Mouse (Mus musculus) spleen, adult 2 months (tissue): ENCODE data around the gene Garnl3. TPM values are rescaled to one million over a fixed set of nuclear protein-coding genes. Genes with fewer than 3 reads are reported as not detected.
A peak's percentile ranks its signal among the peaks of the same experiment; 100 is the strongest.

Source experiments
- DNase-seq, 2 experiments: peaks; one replicate each; pipeline versions ENCODE4 v3.0.0 to v3.0.0-alpha.2; 2012 to 2021; ENCODE audit warnings: low spot score in 2 of 2, low read depth in 1 of 2
- H3K27ac ChIP-seq: fragments of 200-500 bp; 2 replicates; pipeline ENCODE4 v1.5.1; 2012; ENCODE audit warnings: low read length, inconsistent platforms; ENCODE audit not compliant: insufficient read depth
- H3K27me3 ChIP-seq: fragments of 200-500 bp; 2 replicates; pipeline ENCODE4 v1.6.1; 2012; ENCODE audit warnings: mild to moderate bottlenecking, moderate library complexity, low read length, inconsistent platforms; ENCODE audit not compliant: control insufficient read depth, insufficient read depth
- H3K36me3 ChIP-seq: fragments of 200-500 bp; 2 replicates; pipeline ENCODE4 v1.6.1; 2012; ENCODE audit warnings: mild to moderate bottlenecking, low read length, inconsistent platforms; ENCODE audit not compliant: control insufficient read depth, insufficient read depth
- H3K4me1 ChIP-seq: fragments of 200-500 bp; 2 replicates; pipeline ENCODE4 v1.6.1; 2011; ENCODE audit warnings: inconsistent platforms; ENCODE audit not compliant: control insufficient read depth, insufficient read depth, insufficient read length
- H3K4me3 ChIP-seq: fragments of 200-500 bp; 2 replicates; pipeline ENCODE4 v1.5.1; 2011; ENCODE audit warnings: mild to moderate bottlenecking, inconsistent platforms; ENCODE audit not compliant: insufficient read depth, insufficient read length; ENCODE audit errors: extremely low read depth
- CTCF ChIP-seq: fragments of 200-500 bp; IDR thresholded peaks from 2 replicates; pipeline ENCODE4 v1.5.1; 2011; ENCODE audit warnings: mild to moderate bottlenecking, inconsistent platforms; ENCODE audit not compliant: insufficient read depth, insufficient read length, insufficient replicate concordance; ENCODE audit errors: extremely low read depth
- POLR2A ChIP-seq: fragments of 200-500 bp; IDR thresholded peaks from 2 replicates; pipeline ENCODE4 v1.6.1; 2011; ENCODE audit warnings: low read depth, low read length, inconsistent platforms
- WGBS: fragments of 180-500 bp; shearing (Covaris S2); methylation state at CpG from one replicate; pipeline ENCODE4 v1.1.7; 2018; 5-methylcytosine and 5-hydroxymethylcytosine counted together
- polyA plus RNA-seq: library from polyadenylated mRNA; depleted of rRNA; stranded (reverse); fragments of >200 nt; gene quantifications from 2 replicates; pipeline ENCODE4 v1.2.3, GENCODE M21; 2012

Gene Garnl3
- polyA plus RNA-seq, 1 experiment: 1.9 TPM

- no peaks in the 10 kb centered on the region for H3K4me1 ChIP-seq
- H3K27ac ChIP-seq: no peak overlapping the region
- no peaks in the 10 kb centered on the region for H3K27me3 ChIP-seq
- no peak for TF ChIP-seq POLR2A
- no peak for TF ChIP-seq CTCF
- no peak for DNase-seq
- no peaks in the 10 kb centered on the region for H3K36me3 ChIP-seq
- 94% methylated on average over 5 of the region's 5 CpGs for WGBS
- no peak overlapping the region for H3K4me3 ChIP-seq
Measured at GRCm38 (mm10) chr2:33156283-33156781, 24.9 kb upstream of the Garnl3 start.

GRCm38 (mm10) chr2:33154751-33155372 is 23.4 kb upstream of the Garnl3 start:
- no peak for TF ChIP-seq POLR2A
- peak; percentile 75; the same call in 1 of the 2 replicates for TF ChIP-seq CTCF
- no peaks in the 10 kb centered on the region for H3K27me3 ChIP-seq
- H3K36me3 ChIP-seq: no peaks in the 10 kb centered on the region
- H3K27ac ChIP-seq: no peak overlapping the region
- no peaks in the 10 kb centered on the region for H3K4me1 ChIP-seq
- peak; percentile 17 to 47 for DNase-seq
- no peak overlapping the region for H3K4me3 ChIP-seq
- WGBS: 38% methylated on average over 5 of the region's 5 CpGs

- WGBS: 93% methylated on average over 4 of the region's 4 CpGs
- no peak overlapping the region for H3K27ac ChIP-seq
- no peak overlapping the region for H3K4me3 ChIP-seq
- no peak for DNase-seq
- TF ChIP-seq CTCF (no peak), POLR2A (no peak)
- H3K4me1 ChIP-seq: no peaks in the 10 kb centered on the region
- no peaks in the 10 kb centered on the region for H3K27me3 ChIP-seq
- no peaks in the 10 kb centered on the region for H3K36me3 ChIP-seq
Measured at GRCm38 (mm10) chr2:33146994-33147393, 15.5 kb upstream of the Garnl3 start.

DNA sequence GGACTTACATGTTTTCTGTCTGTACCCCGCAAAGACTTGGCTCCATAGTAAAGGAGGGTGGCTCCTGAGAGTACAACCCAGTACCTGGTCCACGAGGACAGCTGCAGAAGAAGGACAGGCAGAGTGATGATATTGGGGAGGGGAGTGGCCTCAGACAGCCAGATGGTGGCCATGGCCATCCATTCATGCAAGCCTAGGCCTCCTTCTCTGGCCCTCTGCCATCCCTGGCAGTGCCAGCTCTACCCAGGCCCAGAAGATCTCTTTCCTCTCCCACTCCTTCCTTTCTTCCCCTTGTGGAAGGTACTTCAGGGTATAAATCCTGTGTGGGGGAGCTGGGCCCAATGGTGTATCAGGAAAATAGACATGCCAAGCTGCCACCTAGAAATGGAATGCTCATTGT is 11.8 kb upstream of the Garnl3 start:
- Histone ChIP-seq H3K27ac (no peak overlapping the region), H3K4me1 (no peaks in the 10 kb centered on the region), H3K4me3 (no peak overlapping the region), H3K27me3 (no peaks in the 10 kb centered on the region), H3K36me3 (no peaks in the 10 kb centered on the region)
- no peak for TF ChIP-seq POLR2A
- no peak for TF ChIP-seq CTCF
- WGBS: 85% methylated on average over 2 of the region's 2 CpGs
- DNase-seq: no peak

DNA sequence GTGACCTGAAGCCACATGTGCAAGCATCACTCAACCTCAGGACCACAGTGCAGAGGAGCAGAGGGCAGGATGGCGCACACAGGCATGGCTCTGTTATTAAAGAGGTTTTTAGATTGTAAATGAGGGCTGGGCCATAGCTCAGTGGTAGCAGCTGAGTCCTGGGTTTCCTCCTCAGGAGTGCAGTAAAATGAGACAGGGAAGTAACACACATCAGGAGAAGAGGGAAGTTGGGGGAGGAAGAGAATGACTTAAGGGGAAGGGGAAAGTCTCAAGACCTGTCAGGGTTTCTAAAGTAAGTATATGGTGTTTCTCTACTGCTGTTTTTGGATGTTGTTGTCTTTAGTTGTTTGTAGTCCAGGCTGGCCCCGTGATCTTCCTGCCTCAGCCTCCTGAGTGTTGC is 7.0 kb upstream of the Garnl3 start:
- no peak overlapping the region for H3K27ac ChIP-seq
- 0 out of 2 replicates have a peak, but pooled peaks cover 3% of the 10 kb centered on the region for H3K36me3 ChIP-seq
- no peaks in the 10 kb centered on the region for H3K4me1 ChIP-seq
- H3K4me3 ChIP-seq: no peak overlapping the region
- DNase-seq: no peak
- 69% methylated on average over 2 of the region's 2 CpGs for WGBS
- no peak for TF ChIP-seq CTCF
- no peak for TF ChIP-seq POLR2A
- H3K27me3 ChIP-seq: no peaks in the 10 kb centered on the region

DNA sequence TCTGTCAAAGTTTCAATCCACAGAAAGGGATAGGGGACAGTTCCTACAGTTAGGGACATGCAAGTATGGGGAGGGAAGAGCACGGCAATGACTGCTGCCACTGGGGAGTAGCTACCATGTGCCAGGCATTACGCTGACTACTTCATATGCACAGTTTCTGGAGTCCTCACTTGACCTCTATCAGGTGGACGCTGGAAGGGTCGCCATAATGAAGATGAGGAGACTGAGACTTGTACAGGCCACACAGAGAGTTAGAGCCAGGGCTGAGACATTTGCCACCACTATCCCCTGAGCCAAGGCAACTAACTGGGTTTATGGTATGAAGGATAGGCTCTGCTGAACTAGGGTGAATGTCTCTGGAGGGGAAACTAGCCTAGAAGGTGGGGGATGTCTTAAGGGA is 6.3 kb upstream of the Garnl3 start:
- H3K27me3 ChIP-seq: no peaks in the 10 kb centered on the region
- H3K4me3 ChIP-seq: no peak overlapping the region
- no peaks in the 10 kb centered on the region for H3K4me1 ChIP-seq
- H3K27ac ChIP-seq: no peak overlapping the region
- H3K36me3 ChIP-seq: 0 out of 2 replicates have a peak, but pooled peaks cover 3% of the 10 kb centered on the region
- no peak for DNase-seq
- 92% methylated on average over 4 of the region's 4 CpGs for WGBS
- no peak for TF ChIP-seq CTCF
- TF ChIP-seq POLR2A: no peak

DNA sequence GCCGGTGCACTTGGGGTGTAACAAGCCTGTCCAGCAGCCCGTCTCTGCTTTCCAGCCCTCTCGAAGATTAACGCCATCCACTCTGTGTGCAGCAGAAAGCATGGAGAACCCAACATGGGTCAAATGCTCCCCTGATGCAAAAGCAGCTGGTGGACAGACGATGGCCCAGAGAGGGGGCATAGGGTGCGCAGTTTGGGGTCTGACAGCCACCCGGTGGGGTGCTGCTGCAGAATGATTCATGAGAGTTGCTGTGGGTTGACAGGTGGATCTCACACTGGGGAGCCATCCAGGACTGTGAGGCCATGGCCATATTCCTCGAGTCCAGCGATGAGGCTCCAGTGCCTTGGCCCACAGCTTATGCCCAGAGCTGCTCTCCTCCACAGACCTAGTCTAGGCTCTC is 5.8 kb upstream of the Garnl3 start:
- no peaks in the 10 kb centered on the region for H3K4me1 ChIP-seq
- no peak overlapping the region for H3K4me3 ChIP-seq
- DNase-seq: no peak
- no peak overlapping the region for H3K27ac ChIP-seq
- WGBS: 93% methylated on average over 9 of the region's 9 CpGs
- TF ChIP-seq POLR2A (no peak), CTCF (no peak)
- H3K36me3 ChIP-seq: 0 out of 2 replicates have a peak, but pooled peaks cover 3% of the 10 kb centered on the region
- H3K27me3 ChIP-seq: no peaks in the 10 kb centered on the region
